29 mouse cellular contexts compared by ENCODE assay signal in genomic region chr7:111712797-111713196, GRCm38 (mm10).
DNase-seq lines count a peak whose midpoint lies in the region; ATAC-seq and TF ChIP-seq lines count a peak whose summit lies in the region.
"Had no signal": no experiment of that assay in that cellular context is flagged by ENCODE, and none has a peak within 500 bp of the region (broad histone marks: within the 10 kb centered on the region; RNA-seq: fewer than 3 reads in every experiment).

No protein-coding gene starts in this region.

- no peaks in the 10 kb centered on the region for H3K27me3 ChIP-seq in heart, embryonic 16.5 days (ENCODE audit: control insufficient read depth, insufficient read depth, low read length)
- no peaks in the 10 kb centered on the region for H3K27me3 ChIP-seq in MEL (ENCODE audit: control insufficient read depth in 1 of 2, insufficient read depth in 2 of 2, low read length in 2 of 2)
- H3K27me3 ChIP-seq: intestine, embryonic 15.5 days; limb, embryonic 13.5 days; midbrain, embryonic 15.5 days; neural tube, embryonic 12.5 days had no signal

- H3K27ac ChIP-seq in heart, embryonic 16.5 days (ENCODE audit: low read length): 0 out of 2 replicates have a peak overlapping the region, but pooled peaks have one; percentile 6
- H3K27ac ChIP-seq in MEL (ENCODE audit: control insufficient read depth, low read depth, low read length): no peak overlapping the region
- H3K27ac ChIP-seq: heart, embryonic 10.5 days; hindbrain, embryonic 10.5 days; hindbrain, postnatal 0 days; intestine, embryonic 15.5 days; limb, embryonic 13.5 days; midbrain, embryonic 10.5 days; midbrain, embryonic 15.5 days; neural tube, embryonic 12.5 days had no signal

- no peak for TF ChIP-seq RAD21 in MEL (IDR thresholded peaks at IDR 0.05; ENCODE audit: low read depth, low read length)

- TF ChIP-seq CTCF in MEL (IDR thresholded peaks at IDR 0.05 in 2 of 3, conservative IDR thresholded peaks at IDR 0.05 in 1 of 3; ENCODE audit: control insufficient read depth in 1 of 3, insufficient read depth in 1 of 3, low read depth in 2 of 3, low read length in 3 of 3, poor library complexity in 1 of 3, severe bottlenecking in 1 of 3): no peak

- TF ChIP-seq EP300 in MEL (IDR thresholded peaks at IDR 0.05; ENCODE audit: low read depth in 1 of 2, low read length in 2 of 2): no peak

- H3K4me2 ChIP-seq in heart, embryonic 16.5 days (ENCODE audit: low read depth, low read length): no peak overlapping the region
- H3K4me2 ChIP-seq: intestine, embryonic 15.5 days; limb, embryonic 13.5 days; liver, embryonic 11.5 days; midbrain, embryonic 15.5 days; neural tube, embryonic 12.5 days had no signal

- no peaks in the 10 kb centered on the region for H3K79me2 ChIP-seq in MEL (ENCODE audit: control insufficient read depth, insufficient read depth, low read length, poor library complexity)

- no peak overlapping the region for H3K9ac ChIP-seq in heart, embryonic 16.5 days (ENCODE audit: low read length)
- no peak overlapping the region for H3K9ac ChIP-seq in MEL (ENCODE audit: control insufficient read depth, low read depth, low read length, poor library complexity, severe bottlenecking)
- H3K9ac ChIP-seq: intestine, embryonic 15.5 days; limb, embryonic 13.5 days; midbrain, embryonic 15.5 days; neural tube, embryonic 12.5 days had no signal

- no peak for DNase-seq in heart, adult 18-20 months
- DNase-seq in 416B (ENCODE audit: low read depth): peak; percentile 25
- DNase-seq in MEL (ENCODE audit: low read depth, low spot score): peak; percentile 2
- no peak for DNase-seq in neural tube, embryonic 10.5 days (ENCODE audit: extremely low spot score, low spot score)
- no peak for DNase-seq in retina, postnatal 1 day
- DNase-seq: adrenal gland, adult 8-10 months; cerebellum, adult 11-12 months; cerebellum, adult 9-11 months; heart, postnatal 10 days; kidney, adult 2 months; layer of hippocampus, postnatal 36 days; lung, postnatal 4 days; thymus, adult 2 months; thymus, postnatal 36 days had no signal

- 73% methylated on average over 4 of the region's 4 CpGs for WGBS in heart, embryonic 16.5 days

- no peaks in the 10 kb centered on the region for H3K36me3 ChIP-seq in heart, embryonic 16.5 days (ENCODE audit: control insufficient read depth, insufficient read depth)
- no peaks in the 10 kb centered on the region for H3K36me3 ChIP-seq in MEL (ENCODE audit: control insufficient read depth in 1 of 2, insufficient read depth in 2 of 2, low read length in 2 of 2)
- H3K36me3 ChIP-seq: heart, embryonic 10.5 days; hindbrain, embryonic 10.5 days; intestine, embryonic 15.5 days; limb, embryonic 13.5 days; midbrain, embryonic 10.5 days; midbrain, embryonic 15.5 days; neural tube, embryonic 12.5 days had no signal

- no peaks in the 10 kb centered on the region; the same call in 1 of the 2 replicates for H3K9me3 ChIP-seq in heart, embryonic 16.5 days (replicated peaks; ENCODE audit: control insufficient read depth, low read length)
- H3K9me3 ChIP-seq in MEL (replicated peaks; ENCODE audit: insufficient read depth, low read length): no peaks in the 10 kb centered on the region
- H3K9me3 ChIP-seq: heart, embryonic 10.5 days; hindbrain, embryonic 10.5 days; intestine, embryonic 15.5 days; limb, embryonic 13.5 days; midbrain, embryonic 10.5 days; midbrain, embryonic 15.5 days; neural tube, embryonic 12.5 days had no signal

- peaks cover 25% of the 10 kb centered on the region for H3K4me1 ChIP-seq in heart, embryonic 16.5 days (ENCODE audit: control insufficient read depth, insufficient read depth, low read length)
- no peaks in the 10 kb centered on the region for H3K4me1 ChIP-seq in MEL (ENCODE audit: control insufficient read depth in 1 of 2, insufficient read depth in 2 of 2, low read length in 2 of 2)
- H3K4me1 ChIP-seq: intestine, embryonic 15.5 days; midbrain, embryonic 10.5 days; midbrain, embryonic 15.5 days; neural tube, embryonic 12.5 days had no signal

- H3K4me3 ChIP-seq in heart, embryonic 16.5 days (ENCODE audit: low read length): no peak overlapping the region
- H3K4me3 ChIP-seq in MEL (ENCODE audit: control insufficient read depth in 1 of 2, insufficient read depth in 1 of 2, low read depth in 2 of 2, low read length in 2 of 2): no peak overlapping the region
- H3K4me3 ChIP-seq: erythroblast, embryonic 14.5 days; heart, embryonic 10.5 days; hindbrain, embryonic 10.5 days; intestine, embryonic 15.5 days; limb, embryonic 13.5 days; midbrain, embryonic 10.5 days; midbrain, embryonic 15.5 days; neural tube, embryonic 12.5 days had no signal

- TF ChIP-seq POLR2A in MEL (IDR thresholded peaks at IDR 0.05; ENCODE audit: control insufficient read depth in 1 of 2, insufficient read depth in 1 of 2, low read depth in 1 of 2, low read length in 2 of 2, poor library complexity in 1 of 2): no peak

- ATAC-seq in heart, embryonic 16.5 days (replicated peaks; ENCODE audit: extremely low read depth, insufficient read depth, low FRiP score): no peak
- 0 out of 2 replicates have a peak, but pooled peaks have one; percentile 27 for ATAC-seq in megakaryocyte, adult 5-6 weeks (ENCODE audit: poor library complexity, severe bottlenecking)
- ATAC-seq: CD4-positive, CD25-positive, alpha-beta regulatory T cell, adult 4 months; forebrain, embryonic 16.5 days; hindbrain, postnatal 0 days; intestine, embryonic 15.5 days; lung, postnatal 0 days; midbrain, embryonic 15.5 days had no signal

TF ChIP-seq in MEL, 35 proteins besides CTCF, POLR2A, EP300 and RAD21:
- no peak for TF ChIP-seq MEF2A (IDR thresholded peaks at IDR 0.05; ENCODE audit: extremely low read depth, insufficient replicate concordance, low read depth, low read length, poor library complexity, severe bottlenecking)
- TF ChIP-seq E2F4 (IDR thresholded peaks at IDR 0.05; ENCODE audit: borderline replicate concordance, low read depth, low read length): no peak
- TF ChIP-seq TAL1 (IDR thresholded peaks at IDR 0.05; ENCODE audit: low read length): no peak
- TF ChIP-seq UBTF (IDR thresholded peaks at IDR 0.05; ENCODE audit: borderline replicate concordance, insufficient read depth, low read depth, low read length): no peak
- TF ChIP-seq TBP (IDR thresholded peaks at IDR 0.05; ENCODE audit: low read depth, low read length): no peak
- no peak for TF ChIP-seq MAX (IDR thresholded peaks at IDR 0.05; ENCODE audit: low read length)

Comparison
In these comparisons a context has a peak if more than half of its experiments do, and no peak if none do; other contexts are left out.
1. DNase-seq: peak in 416B (single experiment) and MEL (single experiment); none in heart, adult 18-20 months (0 of 2), neural tube, embryonic 10.5 days (single experiment) and retina, postnatal 1 day (single experiment).